Comparison of ENCODE assay signal across 8 mouse cellular contexts in genomic region chr11:70656964-70657363, GRCm38 (mm10). TPM values are rescaled to one million over a fixed set of nuclear protein-coding genes. Genes with fewer than 3 reads are reported as not detected.
A peak's percentile ranks its signal among the peaks of the same experiment; 100 is the strongest.
DNase-seq lines count a peak whose midpoint lies in the region; ATAC-seq and TF ChIP-seq lines count a peak whose summit lies in the region.

Gene Eno3 (plus strand): TSS chr11:70657202.

- peak within 1 kb of the TSS; percentile 100 for H3K4me3 ChIP-seq in kidney, adult 2 months (ENCODE audit: insufficient read depth, low read depth, low read length)
- peak within 1 kb of the TSS; percentile 30 to 78 (median 65) for H3K4me3 ChIP-seq in CH12.LX (replicated peaks in 1 of 3; ENCODE audit: low read depth in 2 of 3, low read length in 2 of 3, poor library complexity in 1 of 3)
- peak within 1 kb of the TSS; percentile 100 for H3K4me3 ChIP-seq in embryonic facial prominence, embryonic 11.5 days (ENCODE audit: low read depth, low read length)
- H3K4me3 ChIP-seq in heart, embryonic 13.5 days = peak within 1 kb of the TSS; percentile 100
- peak within 1 kb of the TSS; percentile 100 for H3K4me3 ChIP-seq in limb, embryonic 15.5 days
- peak within 1 kb of the TSS; percentile 87 for H3K4me3 ChIP-seq in small intestine, adult 2 months (ENCODE audit: low read depth, low read length)

- no peak for TF ChIP-seq POLR2A in kidney, adult 2 months (IDR thresholded peaks at IDR 0.05; ENCODE audit: low read depth, low read length)
- TF ChIP-seq POLR2A in CH12.LX (IDR thresholded peaks at IDR 0.05; ENCODE audit: low read depth, low read length) = no peak
- TF ChIP-seq POLR2A in small intestine, adult 2 months (IDR thresholded peaks at IDR 0.05; ENCODE audit: low read depth, low read length) = no peak

- H3K4me1 ChIP-seq in kidney, adult 2 months (ENCODE audit: control insufficient read depth, insufficient read depth, low read length) = peaks cover 10% of the 10 kb centered on the region; the same call in 1 of the 2 replicates
- peaks cover 7 to 32% of the 10 kb centered on the region in 2 experiments for H3K4me1 ChIP-seq in CH12.LX (ENCODE audit: control insufficient read depth in 1 of 2, insufficient read depth in 2 of 2)
- H3K4me1 ChIP-seq in embryonic facial prominence, embryonic 11.5 days (ENCODE audit: control insufficient read depth, insufficient read depth, low read length) = peaks cover 9% of the 10 kb centered on the region
- H3K4me1 ChIP-seq in heart, embryonic 13.5 days = peaks cover 63% of the 10 kb centered on the region
- peaks cover 55% of the 10 kb centered on the region for H3K4me1 ChIP-seq in limb, embryonic 15.5 days
- peaks cover 15% of the 10 kb centered on the region for H3K4me1 ChIP-seq in small intestine, adult 2 months (ENCODE audit: control insufficient read depth, insufficient read depth, insufficient read length, low read length)

- TF ChIP-seq EP300 in CH12.LX (IDR thresholded peaks at IDR 0.05; ENCODE audit: low read length) = no peak

- H3K9ac ChIP-seq in CH12.LX (ENCODE audit: insufficient read depth, low read depth) = peak within 1 kb of the TSS; percentile 90
- peak within 1 kb of the TSS; percentile 97 for H3K9ac ChIP-seq in embryonic facial prominence, embryonic 11.5 days (replicated peaks; ENCODE audit: low read length)
- H3K9ac ChIP-seq in heart, embryonic 13.5 days = peak within 1 kb of the TSS; percentile 100
- peak within 1 kb of the TSS; percentile 46 for H3K9ac ChIP-seq in limb, embryonic 15.5 days

- peaks cover 24% of the 10 kb centered on the region for H3K79me2 ChIP-seq in CH12.LX (replicated peaks; ENCODE audit: control insufficient read depth, extremely low read depth, insufficient read depth, poor library complexity, severe bottlenecking)

- no peaks in the 10 kb centered on the region for H3K9me3 ChIP-seq in CH12.LX (replicated peaks; ENCODE audit: low read length)
- H3K9me3 ChIP-seq in embryonic facial prominence, embryonic 11.5 days (replicated peaks; ENCODE audit: control insufficient read depth, low read length) = no peaks in the 10 kb centered on the region
- H3K9me3 ChIP-seq in heart, embryonic 13.5 days = no peaks in the 10 kb centered on the region
- H3K9me3 ChIP-seq in limb, embryonic 15.5 days = no peaks in the 10 kb centered on the region

- peak within 1 kb of the TSS; percentile 62 for H3K4me2 ChIP-seq in CH12.LX (ENCODE audit: insufficient read depth, low read depth, poor library complexity, severe bottlenecking)
- peak within 1 kb of the TSS; percentile 95 for H3K4me2 ChIP-seq in embryonic facial prominence, embryonic 11.5 days (ENCODE audit: low read depth, low read length)
- peak within 1 kb of the TSS; percentile 94 for H3K4me2 ChIP-seq in heart, embryonic 13.5 days
- peak within 1 kb of the TSS; percentile 89 for H3K4me2 ChIP-seq in limb, embryonic 15.5 days

- WGBS in kidney, adult 2 months = 64% methylated on average over 3 of the region's 3 CpGs
- 4% methylated on average over 3 of the region's 3 CpGs for WGBS in embryonic facial prominence, embryonic 11.5 days
- WGBS in heart, embryonic 13.5 days = 15% methylated on average over 3 of the region's 3 CpGs
- 17% methylated on average over 3 of the region's 3 CpGs for WGBS in limb, embryonic 15.5 days
- 38% methylated on average over 3 of the region's 3 CpGs for WGBS in small intestine, adult 2 months

- ATAC-seq in embryonic facial prominence, embryonic 11.5 days (replicated peaks; ENCODE audit: insufficient number of reproducible peaks, low FRiP score, low TSS enrichment, low read depth) = no peak
- ATAC-seq in heart, embryonic 13.5 days (ENCODE audit: extremely low read depth, insufficient number of reproducible peaks, low FRiP score, low TSS enrichment) = peak; percentile 12; the same call in 1 of the 2 replicates
- ATAC-seq in limb, embryonic 15.5 days (ENCODE audit: insufficient number of reproducible peaks, low FRiP score, low TSS enrichment, low read depth) = no peak

- peak within 1 kb of the TSS; percentile 93 for H3K27ac ChIP-seq in kidney, adult 2 months (ENCODE audit: insufficient read depth, low read depth, low read length)
- H3K27ac ChIP-seq in CH12.LX (ENCODE audit: insufficient read depth, low read depth) = peak within 1 kb of the TSS; percentile 95
- peak within 1 kb of the TSS; percentile 97 for H3K27ac ChIP-seq in embryonic facial prominence, embryonic 11.5 days (replicated peaks; ENCODE audit: low read depth, low read length)
- peak within 1 kb of the TSS; percentile 99 for H3K27ac ChIP-seq in heart, embryonic 13.5 days (replicated peaks)
- peak within 1 kb of the TSS; percentile 99 for H3K27ac ChIP-seq in limb, embryonic 15.5 days
- peak within 1 kb of the TSS; percentile 99 for H3K27ac ChIP-seq in small intestine, adult 2 months (ENCODE audit: insufficient read depth, low read depth, low read length)

- no peaks in the 10 kb centered on the region for H3K27me3 ChIP-seq in kidney, adult 2 months (replicated peaks; ENCODE audit: control insufficient read depth, insufficient read depth, low read length)
- H3K27me3 ChIP-seq in CH12.LX (replicated peaks) = no peaks in the 10 kb centered on the region
- H3K27me3 ChIP-seq in embryonic facial prominence, embryonic 11.5 days (ENCODE audit: control insufficient read depth, insufficient read depth, low read length) = no peaks in the 10 kb centered on the region
- no peaks in the 10 kb centered on the region for H3K27me3 ChIP-seq in heart, embryonic 13.5 days (replicated peaks)
- H3K27me3 ChIP-seq in limb, embryonic 15.5 days = no peaks in the 10 kb centered on the region
- H3K27me3 ChIP-seq in small intestine, adult 2 months (ENCODE audit: control insufficient read depth, insufficient read depth, low read length) = no peaks in the 10 kb centered on the region

- dilution Hi-C loops in CH12.LX (cut with MboI; ENCODE audit: extremely low pct_ligation_motif_present, extremely low pct_unique_long_range_greater_than_20kb, low sequenced_read_pairs) = no loop called here

- H3K36me3 ChIP-seq in kidney, adult 2 months (ENCODE audit: control insufficient read depth, insufficient read depth, low read length) = no peaks in the 10 kb centered on the region
- H3K36me3 ChIP-seq in CH12.LX (replicated peaks in 1 of 2; ENCODE audit: control insufficient read depth in 1 of 2, insufficient read depth in 1 of 2, low read length in 1 of 2) = peaks cover 14 to 46% of the 10 kb centered on the region in 2 experiments
- H3K36me3 ChIP-seq in embryonic facial prominence, embryonic 11.5 days (replicated peaks; ENCODE audit: control insufficient read depth, insufficient read depth, low read depth, low read length) = peaks cover under 1% of the 10 kb centered on the region
- peaks cover 41% of the 10 kb centered on the region for H3K36me3 ChIP-seq in heart, embryonic 13.5 days
- H3K36me3 ChIP-seq in limb, embryonic 15.5 days = peaks cover 31% of the 10 kb centered on the region
- H3K36me3 ChIP-seq in small intestine, adult 2 months (ENCODE audit: control insufficient read depth, insufficient read depth, low read length) = peaks cover 18% of the 10 kb centered on the region

- TF ChIP-seq CTCF in kidney, adult 2 months (conservative IDR thresholded peaks at IDR 0.05; ENCODE audit: insufficient read depth, insufficient read length, low read depth, low read length) = no peak
- TF ChIP-seq CTCF in CH12.LX (conservative IDR thresholded peaks at IDR 0.05 in 1 of 2, IDR thresholded peaks at IDR 0.05 in 1 of 2; ENCODE audit: low read depth in 2 of 2, low read length in 2 of 2) = no peak
- no peak for TF ChIP-seq CTCF in small intestine, adult 2 months (IDR thresholded peaks at IDR 0.05; ENCODE audit: extremely low read depth, insufficient read length, insufficient replicate concordance, low read depth, low read length)

- DNase-seq in kidney, adult 2 months = no peak
- DNase-seq in kidney, adult 9 months = no peak
- DNase-seq in CH12.LX (ENCODE audit: extremely low read depth) = no peak
- no peak for DNase-seq in embryonic facial prominence, embryonic 11.5 days (ENCODE audit: low spot score)
- no peak for DNase-seq in frontal cortex, postnatal 36 days (ENCODE audit: low spot score in 2 of 2)

- TF ChIP-seq RAD21 in CH12.LX (IDR thresholded peaks at IDR 0.05; ENCODE audit: low read depth, low read length) = no peak

- in situ Hi-C loops in CH12.LX (cut with MboI; ENCODE audit: low pct_ligation_motif_present, low pct_unique_long_range_greater_than_20kb, low sequenced_read_pairs) = no loop called here

TF ChIP-seq in CH12.LX, 34 proteins besides CTCF, POLR2A, EP300 and RAD21:
- no peak for TF ChIP-seq KAT2A (IDR thresholded peaks at IDR 0.05; ENCODE audit: insufficient replicate concordance, low read length)
TF ChIP-seq in CH12.LX: peak in this region for 0.

RNA-seq across cellular contexts. Expression of gene Eno3, which starts in this region (rescaled TPM):
- 9.2 and 30.9 TPM in 2 replicates for polyA plus RNA-seq in kidney, adult 2 months (2012; rRNA removed)
- total RNA-seq in CH12.LX (2012; rRNA removed) (11.0 and 11.2 TPM in 2 replicates), CH12.LX (2014; rRNA removed) (22.9 and 23.0 TPM in 2 replicates)
- polyA plus RNA-seq in CH12.LX (2012; ENCODE audit: insufficient read length, low read depth) = 26.4 and 27.5 TPM in 2 replicates
- polyA plus RNA-seq in embryonic facial prominence, embryonic 11.5 days (2014; fragmentation: Nextera tagmentation; extraction: Ambion mirVana) = 30.7 and 40.4 TPM in 2 replicates
- 273 and 322 TPM in 2 replicates for polyA plus RNA-seq in heart, embryonic 13.5 days (2015; fragmentation: Nextera tagmentation; extraction: Ambion mirVana)
- polyA plus RNA-seq in limb, embryonic 15.5 days (2015; fragmentation: Nextera tagmentation; extraction: Ambion mirVana) = 71.5 and 252 TPM in 2 replicates
- polyA plus RNA-seq in small intestine, adult 2 months (2012; rRNA removed) = 3.3 and 12.7 TPM in 2 replicates

Comparison
In these comparisons a context has a peak if more than half of its experiments do, and no peak if none do; other contexts are left out.
1. H3K9ac ChIP-seq: peak in every context shown above with its lines; median percentile 100 in heart, embryonic 13.5 days; 97 in embryonic facial prominence, embryonic 11.5 days; 90 in CH12.LX; 46 in limb, embryonic 15.5 days.